Mouse (Mus musculus): ENCODE results near the gene Lyrm7.

DNA sequence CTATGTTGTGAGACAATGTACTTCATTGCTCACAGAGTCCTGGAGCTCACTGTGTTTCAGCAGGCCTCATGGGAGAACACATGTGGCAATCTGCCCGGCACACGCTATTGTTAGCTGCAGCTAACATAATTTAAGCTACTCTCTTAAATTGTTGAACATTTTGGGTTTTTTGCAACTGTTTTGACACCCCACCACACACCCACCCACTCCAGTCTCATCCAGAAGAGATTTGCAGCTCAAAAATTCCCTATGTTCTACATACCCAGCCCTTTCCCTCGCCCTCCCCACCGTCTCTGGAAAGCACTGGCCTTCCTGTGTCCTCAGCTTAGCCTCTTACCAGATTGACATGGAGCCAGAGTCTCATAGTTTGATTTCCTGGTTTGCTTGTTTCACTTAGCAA lies 55.5 kb downstream of the Lyrm7 start:
- TF ChIP-seq POLR2A (IDR thresholded peaks at IDR 0.05; ENCODE audit: low read depth, low read length) (no peak), CTCF (IDR thresholded peaks at IDR 0.05; ENCODE audit: extremely low read depth, insufficient read depth, insufficient read length, insufficient replicate concordance) (no peak)

All from spleen, adult 2 months (tissue).